Mouse (Mus musculus): Measurements from ENCODE around the gene Hoxd1. TPM values are rescaled to one million over a fixed set of nuclear protein-coding genes. Genes with fewer than 3 reads are reported as not detected.

Gene Hoxd1
- total RNA-seq, 1 experiment: 0.36 TPM

DNA sequence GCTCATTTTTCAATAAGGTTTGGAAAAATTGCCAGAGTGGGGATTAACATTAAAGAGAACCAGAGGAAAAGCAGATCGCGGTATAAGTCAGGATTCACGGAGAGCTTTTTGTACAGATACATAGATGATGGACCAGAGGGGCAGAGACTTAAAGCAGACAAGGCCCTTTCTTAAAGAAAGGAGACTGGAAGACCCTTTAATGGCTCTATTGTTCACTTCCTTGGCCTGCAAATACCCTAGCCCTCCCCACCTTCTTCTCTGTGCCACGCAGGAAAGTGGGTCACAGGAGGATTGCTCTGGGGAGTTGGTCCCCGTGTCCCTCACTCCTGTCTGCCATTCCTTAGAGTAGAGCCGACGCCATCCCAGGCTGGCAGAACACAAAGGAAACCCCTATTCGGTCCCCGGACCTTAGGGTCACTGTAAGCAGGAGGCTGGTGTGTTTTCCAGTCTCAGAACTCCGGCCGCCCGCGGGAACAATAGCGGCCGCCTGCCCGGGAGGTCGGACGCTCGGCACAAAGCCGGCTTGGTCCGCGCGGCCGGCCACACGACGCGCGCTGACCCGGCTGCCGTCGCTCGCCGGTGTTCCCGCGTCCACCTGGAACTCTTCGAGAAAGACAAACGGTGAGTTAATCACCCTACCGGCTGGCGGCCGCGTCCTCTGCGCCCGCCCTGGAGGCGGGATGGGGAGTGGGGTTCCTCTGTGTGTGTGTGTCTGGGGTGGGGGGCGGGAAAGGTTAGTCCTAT is 10.2 kb upstream of the Hoxd1 start:
- DNase-seq (ENCODE audit: low read depth, low spot score): no peak
- Histone ChIP-seq H3K27ac (ENCODE audit: insufficient read depth, low read depth, low read length, poor library complexity, severe bottlenecking) (no peak overlapping the region), H3K9ac (ENCODE audit: insufficient read depth, low read depth, low read length, poor library complexity, severe bottlenecking) (no peak overlapping the region), H3K9me3 (ENCODE audit: control insufficient read depth, insufficient read depth, low read depth, low read length) (no peaks in the 10 kb centered on the region), H3K36me3 (ENCODE audit: control insufficient read depth, insufficient read depth, low read length, poor library complexity, severe bottlenecking) (no peaks in the 10 kb centered on the region), H3K4me3 (ENCODE audit: insufficient read depth in 1 of 2, low read depth in 1 of 2, low read length in 2 of 2, poor library complexity in 1 of 2, severe bottlenecking in 1 of 2) (peak overlapping the region; percentile 2 to 38; a peak in 3 of 4 replicates), H3K4me1 (ENCODE audit: control insufficient read depth in 2 of 2, insufficient read depth in 2 of 2, low read length in 2 of 2, poor library complexity in 1 of 2) (peaks cover 0 to 3% of the 10 kb centered on the region in 2 experiments; a peak in 2 of 4 replicates)
- no peak for TF ChIP-seq ZNF384 (IDR thresholded peaks at IDR 0.05; ENCODE audit: low read depth, low read length)
- no peak for TF ChIP-seq MAFK (IDR thresholded peaks at IDR 0.05; ENCODE audit: insufficient read depth, low read depth, low read length)
- no peak for TF ChIP-seq HCFC1 (IDR thresholded peaks at IDR 0.05; ENCODE audit: borderline replicate concordance, insufficient read depth, low read length)
- no peak for TF ChIP-seq CHD2 (IDR thresholded peaks at IDR 0.05; ENCODE audit: low read depth, low read length)
- TF ChIP-seq ZC3H11A (IDR thresholded peaks at IDR 0.05; ENCODE audit: borderline replicate concordance, low read depth, low read length): no peak
- in situ Hi-C loops (cut with MboI; ENCODE audit: low sequenced_read_pairs in 2 of 2, unreplicated experiment in 2 of 2): no loop called here

- in situ Hi-C loops (cut with MboI; ENCODE audit: low sequenced_read_pairs in 2 of 2, unreplicated experiment in 2 of 2): no loop called here
- no peak for DNase-seq (ENCODE audit: low read depth, low spot score)
- H3K4me3 ChIP-seq (ENCODE audit: insufficient read depth in 1 of 2, low read depth in 1 of 2, low read length in 2 of 2, poor library complexity in 1 of 2, severe bottlenecking in 1 of 2): peak overlapping the region; percentile 2 to 38; a peak in 2 of 4 replicates
- H3K4me1 ChIP-seq (ENCODE audit: control insufficient read depth in 2 of 2, insufficient read depth in 2 of 2, low read length in 2 of 2, poor library complexity in 1 of 2): peaks cover 0 to 3% of the 10 kb centered on the region in 2 experiments; a peak in 2 of 4 replicates
- H3K27ac ChIP-seq (ENCODE audit: insufficient read depth, low read depth, low read length, poor library complexity, severe bottlenecking): no peak overlapping the region
- no peaks in the 10 kb centered on the region for H3K36me3 ChIP-seq (ENCODE audit: control insufficient read depth, insufficient read depth, low read length, poor library complexity, severe bottlenecking)
- no peaks in the 10 kb centered on the region for H3K9me3 ChIP-seq (ENCODE audit: control insufficient read depth, insufficient read depth, low read depth, low read length)
- TF ChIP-seq ZC3H11A (IDR thresholded peaks at IDR 0.05; ENCODE audit: borderline replicate concordance, low read depth, low read length): no peak
- TF ChIP-seq ZNF384 (IDR thresholded peaks at IDR 0.05; ENCODE audit: low read depth, low read length): no peak
- no peak for TF ChIP-seq CHD2 (IDR thresholded peaks at IDR 0.05; ENCODE audit: low read depth, low read length)
- TF ChIP-seq HCFC1 (IDR thresholded peaks at IDR 0.05; ENCODE audit: borderline replicate concordance, insufficient read depth, low read length): no peak
- no peak for TF ChIP-seq MAFK (IDR thresholded peaks at IDR 0.05; ENCODE audit: insufficient read depth, low read depth, low read length)
- no peak overlapping the region for H3K9ac ChIP-seq (ENCODE audit: insufficient read depth, low read depth, low read length, poor library complexity, severe bottlenecking)
These were observed 9.6 kb upstream of the Hoxd1 start for GRCm38 (mm10) chr2:74753175-74753523.

- Histone ChIP-seq H3K9me3 (ENCODE audit: control insufficient read depth, insufficient read depth, low read depth, low read length) (no peaks in the 10 kb centered on the region), H3K9ac (ENCODE audit: insufficient read depth, low read depth, low read length, poor library complexity, severe bottlenecking) (no peak overlapping the region), H3K27ac (ENCODE audit: insufficient read depth, low read depth, low read length, poor library complexity, severe bottlenecking) (no peak overlapping the region), H3K36me3 (ENCODE audit: control insufficient read depth, insufficient read depth, low read length, poor library complexity, severe bottlenecking) (no peaks in the 10 kb centered on the region), H3K4me1 (ENCODE audit: control insufficient read depth in 2 of 2, insufficient read depth in 2 of 2, low read length in 2 of 2, poor library complexity in 1 of 2) (peaks cover 0 to 3% of the 10 kb centered on the region in 2 experiments; a peak in 2 of 4 replicates), H3K4me3 (ENCODE audit: insufficient read depth in 1 of 2, low read depth in 1 of 2, low read length in 2 of 2, poor library complexity in 1 of 2, severe bottlenecking in 1 of 2) (no peak overlapping the region)
- in situ Hi-C loops (cut with MboI; ENCODE audit: low sequenced_read_pairs in 2 of 2, unreplicated experiment in 2 of 2): no loop called here
- no peak for DNase-seq (ENCODE audit: low read depth, low spot score)
- no peak for TF ChIP-seq MAFK (IDR thresholded peaks at IDR 0.05; ENCODE audit: insufficient read depth, low read depth, low read length)
- TF ChIP-seq HCFC1 (IDR thresholded peaks at IDR 0.05; ENCODE audit: borderline replicate concordance, insufficient read depth, low read length): no peak
- TF ChIP-seq ZC3H11A (IDR thresholded peaks at IDR 0.05; ENCODE audit: borderline replicate concordance, low read depth, low read length): no peak
- no peak for TF ChIP-seq ZNF384 (IDR thresholded peaks at IDR 0.05; ENCODE audit: low read depth, low read length)
- no peak for TF ChIP-seq CHD2 (IDR thresholded peaks at IDR 0.05; ENCODE audit: low read depth, low read length)
These were observed 9.1 kb upstream of the Hoxd1 start for GRCm38 (mm10) chr2:74753711-74754110.

GRCm38 (mm10) chr2:74760146-74760545 is 2.6 kb upstream of the Hoxd1 start:
- no peak overlapping the region for H3K9ac ChIP-seq (ENCODE audit: insufficient read depth, low read depth, low read length, poor library complexity, severe bottlenecking)
- no peaks in the 10 kb centered on the region for H3K4me1 ChIP-seq (ENCODE audit: control insufficient read depth in 2 of 2, insufficient read depth in 2 of 2, low read length in 2 of 2, poor library complexity in 1 of 2)
- no peaks in the 10 kb centered on the region for H3K9me3 ChIP-seq (ENCODE audit: control insufficient read depth, insufficient read depth, low read depth, low read length)
- H3K36me3 ChIP-seq (ENCODE audit: control insufficient read depth, insufficient read depth, low read length, poor library complexity, severe bottlenecking): no peaks in the 10 kb centered on the region
- no peak overlapping the region for H3K27ac ChIP-seq (ENCODE audit: insufficient read depth, low read depth, low read length, poor library complexity, severe bottlenecking)
- in situ Hi-C loops (cut with MboI; ENCODE audit: low sequenced_read_pairs in 2 of 2, unreplicated experiment in 2 of 2): no loop called here
- TF ChIP-seq MAFK (IDR thresholded peaks at IDR 0.05; ENCODE audit: insufficient read depth, low read depth, low read length): no peak
- H3K4me3 ChIP-seq (ENCODE audit: insufficient read depth in 1 of 2, low read depth in 1 of 2, low read length in 2 of 2, poor library complexity in 1 of 2, severe bottlenecking in 1 of 2): no peak overlapping the region
- DNase-seq (ENCODE audit: low read depth, low spot score): no peak

GRCm38 (mm10) chr2:74761941-74762340 is 839 bp upstream of the Hoxd1 start:
- Histone ChIP-seq H3K9me3 (ENCODE audit: control insufficient read depth, insufficient read depth, low read depth, low read length) (no peaks in the 10 kb centered on the region), H3K9ac (ENCODE audit: insufficient read depth, low read depth, low read length, poor library complexity, severe bottlenecking) (no peak overlapping the region), H3K4me3 (ENCODE audit: insufficient read depth in 1 of 2, low read depth in 1 of 2, low read length in 2 of 2, poor library complexity in 1 of 2, severe bottlenecking in 1 of 2) (no peak overlapping the region), H3K27ac (ENCODE audit: insufficient read depth, low read depth, low read length, poor library complexity, severe bottlenecking) (no peak overlapping the region), H3K36me3 (ENCODE audit: control insufficient read depth, insufficient read depth, low read length, poor library complexity, severe bottlenecking) (no peaks in the 10 kb centered on the region), H3K4me1 (ENCODE audit: control insufficient read depth in 2 of 2, insufficient read depth in 2 of 2, low read length in 2 of 2, poor library complexity in 1 of 2) (no peaks in the 10 kb centered on the region)
- in situ Hi-C loops (cut with MboI; ENCODE audit: low sequenced_read_pairs in 2 of 2, unreplicated experiment in 2 of 2): no loop called here
- TF ChIP-seq MAFK (IDR thresholded peaks at IDR 0.05; ENCODE audit: insufficient read depth, low read depth, low read length) (no peak), CHD2 (IDR thresholded peaks at IDR 0.05; ENCODE audit: low read depth, low read length) (no peak), ZNF384 (IDR thresholded peaks at IDR 0.05; ENCODE audit: low read depth, low read length) (no peak), HCFC1 (IDR thresholded peaks at IDR 0.05; ENCODE audit: borderline replicate concordance, insufficient read depth, low read length) (no peak), ZC3H11A (IDR thresholded peaks at IDR 0.05; ENCODE audit: borderline replicate concordance, low read depth, low read length) (no peak)
- DNase-seq (ENCODE audit: low read depth, low spot score): no peak

All from ES-E14 (cell line).